Mouse (Mus musculus): ENCODE measurements around the gene Lbr. TPM values are rescaled to one million over a fixed set of nuclear protein-coding genes. Genes with fewer than 3 reads are reported as not detected.

Gene Lbr
- total RNA-seq, 1 experiment from 2014 or later = 196 TPM

GRCm38 (mm10) chr1:181856329-181856728, 13.5 kb upstream of the Lbr start:
- no peak for ATAC-seq (replicated peaks; ENCODE audit: insufficient number of reproducible peaks, low FRiP score, low TSS enrichment, poor library complexity, severe bottlenecking)

GRCm38 (mm10) chr1:181854829-181855228, 12.0 kb upstream of the Lbr start:
- ATAC-seq (replicated peaks; ENCODE audit: insufficient number of reproducible peaks, low FRiP score, low TSS enrichment, poor library complexity, severe bottlenecking) = no peak

DNA sequence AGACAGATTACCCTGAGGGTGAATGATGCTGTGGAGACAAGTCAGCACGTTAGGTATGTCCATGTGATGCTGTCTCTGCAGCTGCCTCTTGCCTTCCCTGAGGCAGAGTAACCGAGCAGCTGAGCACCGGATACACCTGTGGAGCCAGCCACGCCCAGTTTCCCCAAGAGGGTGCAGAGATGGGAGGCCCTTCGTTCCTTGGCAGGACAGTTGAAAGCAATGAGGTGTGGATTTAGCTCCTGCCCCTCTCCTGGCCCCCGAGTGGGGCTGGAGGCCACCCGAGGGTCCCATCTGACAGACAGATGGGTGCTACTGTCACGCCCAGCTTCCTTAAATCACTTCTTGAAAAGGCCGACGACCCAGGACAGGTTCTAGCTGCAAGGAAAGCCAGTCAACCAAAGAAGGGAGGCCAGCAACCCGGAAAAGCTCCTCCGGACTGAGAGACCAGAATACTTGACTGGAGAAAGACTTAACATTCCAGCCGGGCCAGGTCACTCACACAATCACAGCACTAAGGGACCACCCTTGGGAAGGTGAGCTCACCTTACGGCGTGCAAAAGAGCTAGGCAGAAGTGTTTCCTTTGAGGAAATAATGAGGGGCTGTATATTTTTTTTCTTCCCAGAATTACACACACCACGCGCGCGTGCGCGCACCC, 10.4 kb upstream of the Lbr start:
- peak; percentile 67 for ATAC-seq (replicated peaks; ENCODE audit: insufficient number of reproducible peaks, low FRiP score, low TSS enrichment, poor library complexity, severe bottlenecking)

GRCm38 (mm10) chr1:181852466-181852865, 9.6 kb upstream of the Lbr start:
- peak; percentile 75 for ATAC-seq (replicated peaks; ENCODE audit: insufficient number of reproducible peaks, low FRiP score, low TSS enrichment, poor library complexity, severe bottlenecking)

GRCm38 (mm10) chr1:181851521-181852310, 8.9 kb upstream of the Lbr start:
- ATAC-seq (replicated peaks; ENCODE audit: insufficient number of reproducible peaks, low FRiP score, low TSS enrichment, poor library complexity, severe bottlenecking) = no peak

DNA sequence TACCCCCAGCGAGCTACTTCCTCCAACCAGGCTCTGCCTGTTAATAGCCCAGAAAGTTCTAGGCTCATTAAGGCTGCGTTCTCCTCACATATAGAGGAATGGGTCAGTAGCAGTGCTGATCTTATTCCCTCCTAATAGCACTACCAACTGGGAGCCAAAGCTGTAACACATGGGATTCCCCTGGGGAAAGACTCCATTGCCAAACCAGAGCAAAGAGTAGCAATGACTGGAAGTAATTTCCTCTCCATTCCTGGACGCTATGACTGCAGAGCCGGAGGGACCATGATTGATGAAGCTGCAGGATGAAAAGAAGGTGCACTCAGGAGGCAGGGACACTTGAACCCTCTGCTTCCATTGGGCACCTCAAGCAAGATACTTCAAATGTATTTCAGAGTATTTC, 7.6 kb upstream of the Lbr start:
- no peak for ATAC-seq (replicated peaks; ENCODE audit: insufficient number of reproducible peaks, low FRiP score, low TSS enrichment, poor library complexity, severe bottlenecking)

DNA sequence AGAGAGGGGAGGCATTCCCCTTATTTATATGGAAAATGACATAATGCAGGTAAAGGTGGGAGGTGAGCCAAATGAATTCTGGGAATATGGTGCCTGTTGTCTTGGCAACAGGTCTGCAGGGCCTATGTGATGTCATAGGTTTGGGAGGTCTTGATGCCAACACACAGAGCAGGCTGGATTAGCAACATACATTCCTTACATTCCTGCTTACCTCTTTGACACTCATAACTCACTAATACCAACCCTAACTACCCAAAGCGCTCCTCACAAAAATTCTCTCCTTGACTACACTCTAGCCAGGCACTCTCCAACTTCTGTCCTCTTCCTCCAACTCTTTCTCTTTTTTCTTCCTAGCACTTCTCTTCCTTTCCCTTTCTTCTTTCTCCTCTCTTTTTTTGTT, 5.4 kb upstream of the Lbr start:
- no peak for ATAC-seq (replicated peaks; ENCODE audit: insufficient number of reproducible peaks, low FRiP score, low TSS enrichment, poor library complexity, severe bottlenecking)

- ATAC-seq (replicated peaks; ENCODE audit: insufficient number of reproducible peaks, low FRiP score, low TSS enrichment, poor library complexity, severe bottlenecking) = no peak
Measured at GRCm38 (mm10) chr1:181847396-181847795, 4.5 kb upstream of the Lbr start.

- peak; percentile 74 for ATAC-seq (replicated peaks; ENCODE audit: insufficient number of reproducible peaks, low FRiP score, low TSS enrichment, poor library complexity, severe bottlenecking)
Measured at GRCm38 (mm10) chr1:181845767-181846166, 2.9 kb upstream of the Lbr start.

- no peak for ATAC-seq (replicated peaks; ENCODE audit: insufficient number of reproducible peaks, low FRiP score, low TSS enrichment, poor library complexity, severe bottlenecking)
Measured at GRCm38 (mm10) chr1:181844874-181845547, 2.2 kb upstream of the Lbr start.

- ATAC-seq (replicated peaks; ENCODE audit: insufficient number of reproducible peaks, low FRiP score, low TSS enrichment, poor library complexity, severe bottlenecking) = peak; percentile 87
Measured at GRCm38 (mm10) chr1:181841864-181842672, 778 bp downstream of the Lbr start.

DNA sequence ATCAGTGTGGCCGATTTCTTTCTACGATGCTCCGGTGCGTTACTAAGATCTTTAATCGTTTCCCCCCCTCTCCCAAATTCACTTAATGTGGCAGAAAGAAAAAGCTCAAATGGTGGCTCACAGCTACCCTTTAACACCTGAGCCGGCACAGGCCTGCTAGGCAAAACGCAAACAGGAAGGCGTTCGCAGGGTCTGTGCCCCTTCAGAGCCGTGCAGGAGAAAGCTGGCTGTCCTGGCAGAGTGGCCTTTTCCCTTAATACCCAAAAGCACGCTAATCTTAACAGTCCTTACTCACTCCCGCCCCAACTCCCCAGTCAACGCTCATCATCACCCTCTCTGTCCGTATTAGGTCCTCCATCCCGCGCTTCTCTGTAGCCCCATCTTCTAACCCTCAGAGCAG, 1.4 kb downstream of the Lbr start:
- ATAC-seq (replicated peaks; ENCODE audit: insufficient number of reproducible peaks, low FRiP score, low TSS enrichment, poor library complexity, severe bottlenecking) = no peak

DNA sequence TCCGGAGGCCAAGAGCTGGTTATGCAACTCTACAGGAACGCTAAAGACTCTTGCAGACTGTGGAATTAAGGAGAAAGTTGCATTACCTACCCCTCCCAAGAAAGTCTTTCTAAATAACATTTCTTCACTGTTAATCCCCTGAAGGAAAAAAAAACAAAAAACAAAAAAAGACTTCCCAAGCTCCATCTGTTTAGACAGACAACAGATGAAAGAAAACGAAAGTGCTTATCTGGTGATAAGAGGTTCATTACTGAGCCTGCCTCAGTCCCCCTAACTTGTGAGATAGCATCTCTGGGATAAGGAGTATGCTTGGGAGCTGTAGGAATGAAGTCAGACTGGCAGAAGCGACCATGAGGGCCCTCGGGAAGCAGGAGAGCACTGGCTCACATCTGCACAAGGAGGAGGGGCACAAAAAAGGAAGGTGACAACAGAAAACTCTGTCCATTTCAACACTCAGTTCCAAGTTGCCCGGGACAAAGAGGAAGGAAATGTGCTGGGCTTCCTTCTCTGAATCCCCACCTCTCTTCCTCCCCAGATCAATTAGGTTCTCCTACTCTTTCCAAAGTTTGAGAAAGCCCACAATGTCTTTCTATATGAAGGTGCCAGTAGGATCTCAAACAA, 3.0 kb downstream of the Lbr start:
- peak; percentile 42; the same call in 1 of the 2 replicates for ATAC-seq (replicated peaks; ENCODE audit: insufficient number of reproducible peaks, low FRiP score, low TSS enrichment, poor library complexity, severe bottlenecking)

GRCm38 (mm10) chr1:181838111-181838510, 4.7 kb downstream of the Lbr start:
- no peak for ATAC-seq (replicated peaks; ENCODE audit: insufficient number of reproducible peaks, low FRiP score, low TSS enrichment, poor library complexity, severe bottlenecking)

DNA sequence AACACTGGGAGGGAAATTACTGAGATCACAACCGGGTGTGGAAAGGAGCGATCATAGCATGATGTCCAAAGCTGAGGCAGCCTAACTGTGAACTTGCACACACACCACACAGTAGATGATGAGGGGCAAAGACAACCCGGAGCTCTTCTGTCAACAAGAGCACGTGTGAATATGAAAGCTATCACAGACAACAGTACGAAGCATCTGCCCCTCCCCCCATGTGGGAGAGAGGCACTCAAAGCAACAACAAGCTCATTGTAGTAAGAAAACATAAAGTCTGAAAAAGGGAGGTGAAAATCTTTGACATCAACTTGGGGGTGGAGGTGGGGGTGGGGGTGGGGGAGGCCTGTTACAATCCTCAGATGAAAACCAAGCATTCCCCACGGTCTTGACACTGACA, 9.7 kb downstream of the Lbr start:
- ATAC-seq (replicated peaks; ENCODE audit: insufficient number of reproducible peaks, low FRiP score, low TSS enrichment, poor library complexity, severe bottlenecking) = no peak

GRCm38 (mm10) chr1:181832720-181833119, 10.1 kb downstream of the Lbr start:
- ATAC-seq (replicated peaks; ENCODE audit: insufficient number of reproducible peaks, low FRiP score, low TSS enrichment, poor library complexity, severe bottlenecking) = no peak

GRCm38 (mm10) chr1:181828365-181828764, 14.5 kb downstream of the Lbr start:
- 0 out of 2 replicates have a peak, but pooled peaks have one; percentile 47 for ATAC-seq (replicated peaks; ENCODE audit: insufficient number of reproducible peaks, low FRiP score, low TSS enrichment, poor library complexity, severe bottlenecking)

- ATAC-seq (replicated peaks; ENCODE audit: insufficient number of reproducible peaks, low FRiP score, low TSS enrichment, poor library complexity, severe bottlenecking) = no peak
Measured at GRCm38 (mm10) chr1:181826716-181827115, 16.1 kb downstream of the Lbr start.
